ENCODE assay signal across 16 mouse cellular contexts in genomic region chr17:23877166-23877565, GRCm38 (mm10). TPM values are rescaled to one million over a fixed set of nuclear protein-coding genes. Genes with fewer than 3 reads are reported as not detected.
DNase-seq lines count a peak whose midpoint lies in the region; ATAC-seq lines count a peak whose summit lies in the region.
"Had no signal": no experiment of that assay in that cellular context is flagged by ENCODE, and none has a peak within 500 bp of the region (broad histone marks: within the 10 kb centered on the region; RNA-seq: fewer than 3 reads in every experiment).

No protein-coding gene starts in this region.

- DNase-seq in hindbrain, embryonic 14.5 days (ENCODE audit: low spot score) = peak; percentile 25
- no peak for DNase-seq in hindbrain, embryonic 11.5 days (ENCODE audit: low spot score)
- peak; percentile 15 for DNase-seq in midbrain, embryonic 14.5 days
- no peak for DNase-seq in midbrain, embryonic 10.5 days (ENCODE audit: low spot score)
- DNase-seq in embryo, embryonic 9.5 days (ENCODE audit: extremely low spot score) = no peak
- DNase-seq: adrenal gland, adult 8-10 months; heart, adult 18-20 months; kidney, adult 11 months; kidney, postnatal 10 days; lung, postnatal 14 days; thymus, postnatal 25 days had no signal

- no peak overlapping the region for H3K27ac ChIP-seq in hindbrain, embryonic 14.5 days
- no peak overlapping the region for H3K27ac ChIP-seq in hindbrain, embryonic 11.5 days (ENCODE audit: low read depth, low read length)
- H3K27ac ChIP-seq in midbrain, embryonic 14.5 days (replicated peaks; ENCODE audit: low read depth, low read length) = no peak overlapping the region
- no peak overlapping the region for H3K27ac ChIP-seq in midbrain, embryonic 10.5 days (replicated peaks)
- H3K27ac ChIP-seq in hindbrain, embryonic 16.5 days (ENCODE audit: low read depth, low read length) = no peak overlapping the region
- peak overlapping the region; percentile 46 for H3K27ac ChIP-seq in neural tube, embryonic 15.5 days (replicated peaks)
- H3K27ac ChIP-seq: limb, embryonic 13.5 days had no signal

- H3K27me3 ChIP-seq in hindbrain, embryonic 14.5 days (ENCODE audit: control insufficient read depth, insufficient read depth, low read length) = no peaks in the 10 kb centered on the region
- H3K27me3 ChIP-seq in hindbrain, embryonic 11.5 days (ENCODE audit: control insufficient read depth, insufficient read depth, low read length) = no peaks in the 10 kb centered on the region
- H3K27me3 ChIP-seq in midbrain, embryonic 14.5 days (ENCODE audit: control insufficient read depth, insufficient read depth, low read length) = no peaks in the 10 kb centered on the region
- no peaks in the 10 kb centered on the region for H3K27me3 ChIP-seq in midbrain, embryonic 10.5 days (ENCODE audit: low read depth, poor library complexity, severe bottlenecking)
- H3K27me3 ChIP-seq in hindbrain, embryonic 16.5 days (replicated peaks; ENCODE audit: control insufficient read depth, insufficient read depth, low read length) = no peaks in the 10 kb centered on the region
- H3K27me3 ChIP-seq in neural tube, embryonic 15.5 days (replicated peaks) = no peaks in the 10 kb centered on the region
- H3K27me3 ChIP-seq: limb, embryonic 13.5 days had no signal

- H3K4me1 ChIP-seq in hindbrain, embryonic 14.5 days (replicated peaks; ENCODE audit: control insufficient read depth, insufficient read depth, low read length) = no peaks in the 10 kb centered on the region
- no peaks in the 10 kb centered on the region for H3K4me1 ChIP-seq in hindbrain, embryonic 11.5 days (replicated peaks; ENCODE audit: control insufficient read depth, insufficient read depth, low read length)
- H3K4me1 ChIP-seq in midbrain, embryonic 14.5 days (ENCODE audit: control insufficient read depth, insufficient read depth, low read length) = no peaks in the 10 kb centered on the region
- peaks cover 8% of the 10 kb centered on the region for H3K4me1 ChIP-seq in midbrain, embryonic 10.5 days
- no peaks in the 10 kb centered on the region for H3K4me1 ChIP-seq in hindbrain, embryonic 16.5 days (ENCODE audit: control insufficient read depth, insufficient read depth, low read depth, low read length)
- H3K4me1 ChIP-seq in neural tube, embryonic 15.5 days = no peaks in the 10 kb centered on the region
- H3K4me1 ChIP-seq: limb, embryonic 13.5 days had no signal

- H3K9ac ChIP-seq in hindbrain, embryonic 14.5 days = no peak overlapping the region
- H3K9ac ChIP-seq in hindbrain, embryonic 11.5 days (ENCODE audit: low read depth, low read length) = no peak overlapping the region
- no peak overlapping the region for H3K9ac ChIP-seq in midbrain, embryonic 14.5 days (replicated peaks; ENCODE audit: low read length)
- H3K9ac ChIP-seq in hindbrain, embryonic 16.5 days (ENCODE audit: low read depth, low read length) = no peak overlapping the region
- H3K9ac ChIP-seq in neural tube, embryonic 15.5 days (replicated peaks) = no peak overlapping the region
- H3K9ac ChIP-seq: limb, embryonic 13.5 days had no signal

- H3K4me2 ChIP-seq in hindbrain, embryonic 14.5 days (replicated peaks) = no peak overlapping the region
- no peak overlapping the region for H3K4me2 ChIP-seq in hindbrain, embryonic 11.5 days (replicated peaks; ENCODE audit: low read depth, low read length)
- H3K4me2 ChIP-seq in midbrain, embryonic 14.5 days (ENCODE audit: low read length) = no peak overlapping the region
- H3K4me2 ChIP-seq in hindbrain, embryonic 16.5 days (ENCODE audit: low read length) = no peak overlapping the region
- no peak overlapping the region for H3K4me2 ChIP-seq in neural tube, embryonic 15.5 days
- H3K4me2 ChIP-seq: limb, embryonic 13.5 days had no signal

- no peak overlapping the region for H3K4me3 ChIP-seq in hindbrain, embryonic 14.5 days (replicated peaks; ENCODE audit: low read length)
- no peak overlapping the region for H3K4me3 ChIP-seq in hindbrain, embryonic 11.5 days (ENCODE audit: low read depth, low read length)
- H3K4me3 ChIP-seq in midbrain, embryonic 14.5 days (replicated peaks; ENCODE audit: low read depth, low read length) = no peak overlapping the region
- H3K4me3 ChIP-seq in midbrain, embryonic 10.5 days = no peak overlapping the region
- no peak overlapping the region for H3K4me3 ChIP-seq in hindbrain, embryonic 16.5 days (ENCODE audit: low read length)
- no peak overlapping the region for H3K4me3 ChIP-seq in neural tube, embryonic 15.5 days (replicated peaks)
- H3K4me3 ChIP-seq: limb, embryonic 13.5 days had no signal

- 82% methylated on average over 2 of the region's 2 CpGs for WGBS in hindbrain, embryonic 14.5 days
- 86% methylated on average over 2 of the region's 2 CpGs for WGBS in hindbrain, embryonic 11.5 days
- 85% methylated on average over 2 of the region's 2 CpGs for WGBS in midbrain, embryonic 14.5 days
- WGBS in midbrain, embryonic 10.5 days = 93% methylated on average over 2 of the region's 2 CpGs
- WGBS in hindbrain, embryonic 16.5 days = 82% methylated on average over 2 of the region's 2 CpGs
- WGBS in neural tube, embryonic 15.5 days = 92% methylated on average over 2 of the region's 2 CpGs

- ATAC-seq in hindbrain, embryonic 14.5 days (ENCODE audit: low FRiP score) = peak; percentile 63
- no peak for ATAC-seq in hindbrain, embryonic 11.5 days (ENCODE audit: low FRiP score)
- ATAC-seq in midbrain, embryonic 14.5 days (ENCODE audit: low FRiP score, low TSS enrichment) = peak; percentile 17; the same call in 1 of the 2 replicates
- peak; percentile 84 for ATAC-seq in hindbrain, embryonic 16.5 days
- peak; percentile 92 for ATAC-seq in neural tube, embryonic 15.5 days (ENCODE audit: low FRiP score)
- ATAC-seq: CD4-positive, CD25-positive, alpha-beta regulatory T cell, adult 4 months had no signal

- no peaks in the 10 kb centered on the region for H3K36me3 ChIP-seq in hindbrain, embryonic 14.5 days (replicated peaks; ENCODE audit: control insufficient read depth, insufficient read depth)
- no peaks in the 10 kb centered on the region for H3K36me3 ChIP-seq in hindbrain, embryonic 11.5 days (ENCODE audit: control insufficient read depth, insufficient read depth, low read length)
- no peaks in the 10 kb centered on the region for H3K36me3 ChIP-seq in midbrain, embryonic 14.5 days (ENCODE audit: control insufficient read depth, insufficient read depth, low read length)
- no peaks in the 10 kb centered on the region for H3K36me3 ChIP-seq in midbrain, embryonic 10.5 days
- H3K36me3 ChIP-seq in hindbrain, embryonic 16.5 days (ENCODE audit: control insufficient read depth, insufficient read depth, low read length) = no peaks in the 10 kb centered on the region
- no peaks in the 10 kb centered on the region for H3K36me3 ChIP-seq in neural tube, embryonic 15.5 days
- H3K36me3 ChIP-seq: limb, embryonic 13.5 days had no signal

- H3K9me3 ChIP-seq in hindbrain, embryonic 14.5 days (ENCODE audit: control insufficient read depth, low read length) = no peaks in the 10 kb centered on the region
- no peaks in the 10 kb centered on the region for H3K9me3 ChIP-seq in hindbrain, embryonic 11.5 days (ENCODE audit: control insufficient read depth, low read length)
- H3K9me3 ChIP-seq in midbrain, embryonic 14.5 days (ENCODE audit: control insufficient read depth, low read length) = no peaks in the 10 kb centered on the region
- H3K9me3 ChIP-seq in midbrain, embryonic 10.5 days (replicated peaks) = no peaks in the 10 kb centered on the region
- H3K9me3 ChIP-seq in hindbrain, embryonic 16.5 days (ENCODE audit: control insufficient read depth, low read length) = no peaks in the 10 kb centered on the region
- H3K9me3 ChIP-seq in neural tube, embryonic 15.5 days (replicated peaks) = no peaks in the 10 kb centered on the region
- H3K9me3 ChIP-seq: limb, embryonic 13.5 days had no signal

RNA-seq across cellular contexts. Expression of gene Dcpp1, which starts 3.5 kb away (rescaled TPM):
- polyA plus RNA-seq in hindbrain, embryonic 14.5 days (2014; fragmentation: Nextera tagmentation; extraction: Ambion mirVana) = not detected in 2 replicates
- polyA plus RNA-seq in hindbrain, embryonic 11.5 days (2014; fragmentation: Nextera tagmentation; extraction: Ambion mirVana) = not detected in 2 replicates
- not detected in 2 replicates for polyA plus RNA-seq in midbrain, embryonic 14.5 days (2014; fragmentation: Nextera tagmentation; extraction: Ambion mirVana)
- not detected in 2 replicates for polyA plus RNA-seq in midbrain, embryonic 10.5 days (2016; fragmentation: Nextera tagmentation; extraction: Ambion mirVana)
- not detected in 2 replicates for polyA plus RNA-seq in hindbrain, embryonic 16.5 days (2015; fragmentation: Nextera tagmentation; extraction: Ambion mirVana)
- polyA plus RNA-seq in neural tube, embryonic 15.5 days (2015; fragmentation: Nextera tagmentation; extraction: Ambion mirVana) = not detected in 2 replicates
- polyA plus RNA-seq: CD4-positive, CD25-positive, alpha-beta regulatory T cell, adult 4 months; limb, embryonic 13.5 days; liver, embryonic 16.5 days had no signal

RNA-seq across cellular contexts. Expression of gene Dcpp2, which starts 3.5 kb away (rescaled TPM):
- not detected in 2 replicates for polyA plus RNA-seq in hindbrain, embryonic 14.5 days (2014; fragmentation: Nextera tagmentation; extraction: Ambion mirVana)
- not detected in 2 replicates for polyA plus RNA-seq in hindbrain, embryonic 11.5 days (2014; fragmentation: Nextera tagmentation; extraction: Ambion mirVana)
- polyA plus RNA-seq in midbrain, embryonic 14.5 days (2014; fragmentation: Nextera tagmentation; extraction: Ambion mirVana) = not detected in 2 replicates
- not detected in 2 replicates for polyA plus RNA-seq in midbrain, embryonic 10.5 days (2016; fragmentation: Nextera tagmentation; extraction: Ambion mirVana)
- polyA plus RNA-seq in hindbrain, embryonic 16.5 days (2015; fragmentation: Nextera tagmentation; extraction: Ambion mirVana) = not detected in 2 replicates
- polyA plus RNA-seq in neural tube, embryonic 15.5 days (2015; fragmentation: Nextera tagmentation; extraction: Ambion mirVana) = not detected in 2 replicates
- polyA plus RNA-seq: CD4-positive, CD25-positive, alpha-beta regulatory T cell, adult 4 months; limb, embryonic 13.5 days; liver, embryonic 16.5 days had no signal

RNA-seq across cellular contexts. Expression of gene Prss21, which starts 9.3 kb away (rescaled TPM):
- polyA plus RNA-seq in hindbrain, embryonic 14.5 days (2014; fragmentation: Nextera tagmentation; extraction: Ambion mirVana) = not detected in 2 replicates
- not detected in 2 replicates for polyA plus RNA-seq in hindbrain, embryonic 11.5 days (2014; fragmentation: Nextera tagmentation; extraction: Ambion mirVana)
- not detected in 2 replicates for polyA plus RNA-seq in midbrain, embryonic 14.5 days (2014; fragmentation: Nextera tagmentation; extraction: Ambion mirVana)
- polyA plus RNA-seq in midbrain, embryonic 10.5 days (2016; fragmentation: Nextera tagmentation; extraction: Ambion mirVana) = not detected in 2 replicates
- polyA plus RNA-seq in hindbrain, embryonic 16.5 days (2015; fragmentation: Nextera tagmentation; extraction: Ambion mirVana) = not detected in 2 replicates
- not detected in 2 replicates for polyA plus RNA-seq in neural tube, embryonic 15.5 days (2015; fragmentation: Nextera tagmentation; extraction: Ambion mirVana)
- polyA plus RNA-seq: CD4-positive, CD25-positive, alpha-beta regulatory T cell, adult 4 months; limb, embryonic 13.5 days; liver, embryonic 16.5 days had no signal

RNA-seq across cellular contexts. Expression of gene Prss41, which starts 33.2 kb away (rescaled TPM):
- 1.1 and 2.3 TPM in 2 replicates for polyA plus RNA-seq in hindbrain, embryonic 14.5 days (2014; fragmentation: Nextera tagmentation; extraction: Ambion mirVana)
- 0.92 and 1.6 TPM in 2 replicates for polyA plus RNA-seq in hindbrain, embryonic 11.5 days (2014; fragmentation: Nextera tagmentation; extraction: Ambion mirVana)
- polyA plus RNA-seq in midbrain, embryonic 14.5 days (2014; fragmentation: Nextera tagmentation; extraction: Ambion mirVana) = 1.00 and 2.2 TPM in 2 replicates
- polyA plus RNA-seq in midbrain, embryonic 10.5 days (2016; fragmentation: Nextera tagmentation; extraction: Ambion mirVana) = 1.7 and 2.3 TPM in 2 replicates
- 1.2 and 2.0 TPM in 2 replicates for polyA plus RNA-seq in hindbrain, embryonic 16.5 days (2015; fragmentation: Nextera tagmentation; extraction: Ambion mirVana)
- polyA plus RNA-seq in neural tube, embryonic 15.5 days (2015; fragmentation: Nextera tagmentation; extraction: Ambion mirVana) = 1.9 and 2.0 TPM in 2 replicates
- polyA plus RNA-seq: liver, embryonic 16.5 days had no signal

RNA-seq across cellular contexts. Expression of gene Prss32, which starts 33.5 kb away (rescaled TPM):
- polyA plus RNA-seq in hindbrain, embryonic 14.5 days (2014; fragmentation: Nextera tagmentation; extraction: Ambion mirVana) = 0.16 TPM in 1 of 2 replicates, not detected in the other
- polyA plus RNA-seq in hindbrain, embryonic 11.5 days (2014; fragmentation: Nextera tagmentation; extraction: Ambion mirVana) = not detected in 2 replicates
- polyA plus RNA-seq in midbrain, embryonic 14.5 days (2014; fragmentation: Nextera tagmentation; extraction: Ambion mirVana) = not detected in 2 replicates
- polyA plus RNA-seq in midbrain, embryonic 10.5 days (2016; fragmentation: Nextera tagmentation; extraction: Ambion mirVana) = not detected in 2 replicates
- polyA plus RNA-seq in hindbrain, embryonic 16.5 days (2015; fragmentation: Nextera tagmentation; extraction: Ambion mirVana) = 0.14 TPM in 1 of 2 replicates, not detected in the other
- 0.50 and 1.1 TPM in 2 replicates for polyA plus RNA-seq in neural tube, embryonic 15.5 days (2015; fragmentation: Nextera tagmentation; extraction: Ambion mirVana)
- polyA plus RNA-seq: CD4-positive, CD25-positive, alpha-beta regulatory T cell, adult 4 months; limb, embryonic 13.5 days; liver, embryonic 16.5 days had no signal

Comparison
In these comparisons a context has a peak if more than half of its experiments do, and no peak if none do; other contexts are left out.
1. DNase-seq: peak in hindbrain, embryonic 14.5 days (single experiment) and midbrain, embryonic 14.5 days (single experiment); none in hindbrain, embryonic 11.5 days (single experiment), midbrain, embryonic 10.5 days (single experiment) and embryo, embryonic 9.5 days (single experiment).